Mouse (Mus musculus) kidney, postnatal 4 days (tissue): Measurements from ENCODE around the gene Gm10666.
"Not testable (repeated sequence)": the region's sequence is repeated elsewhere in the genome, so short reads cannot be mapped to it uniquely, and the experiment has no call there.

Experiments used
- DNase-seq, 2 experiments: peaks; one replicate each; pipeline ENCODE4 v3.0.0; 2021; ENCODE audit warnings: mixed read lengths in 2 of 2

The Gm10666 gene

GRCm38 (mm10) chr7:22134641-22135040 lies at the start of gene Gm10666:
Gm10666 (minus strand) TSS chr7:22134741.
- DNase-seq: not testable (repeated sequence)

GRCm38 (mm10) chr7:22163935-22164334 lies 29.4 kb upstream of the Gm10666 start, which contains the start of gene Vmn1r142:
Vmn1r142 (minus strand) TSS chr7:22164035.
- not testable (repeated sequence) for DNase-seq

GRCm38 (mm10) chr7:22118145-22118544 lies 16.4 kb downstream of the Gm10666 start, which contains the start of gene Gm16451:
Gm16451 (minus strand) TSS chr7:22118245.
- not testable (repeated sequence) for DNase-seq
